Mouse (Mus musculus) kidney, adult 2 months (tissue): ENCODE data around the gene Epb41l3. TPM values are rescaled to one million over a fixed set of nuclear protein-coding genes. Genes with fewer than 3 reads are reported as not detected.

Experiments used
- DNase-seq: peaks from one replicate; pipeline ENCODE4 v3.0.0; 2021
- H3K27ac ChIP-seq: fragments of 200-500 bp; 2 replicates; pipeline ENCODE4 v1.5.1; 2012; ENCODE audit warnings: low read depth, low read length, control low read depth, inconsistent platforms; ENCODE audit not compliant: insufficient read depth
- H3K27me3 ChIP-seq: fragments of 200-500 bp; replicated peaks from 2 replicates; pipeline ENCODE4 v1.6.1; 2012; ENCODE audit warnings: mild to moderate bottlenecking, moderate library complexity, low read length, inconsistent platforms; ENCODE audit not compliant: control insufficient read depth, insufficient read depth
- H3K36me3 ChIP-seq: fragments of 200-500 bp; 2 replicates; pipeline ENCODE4 v1.6.1; 2012; ENCODE audit warnings: mild to moderate bottlenecking, moderate library complexity, low read length, inconsistent platforms; ENCODE audit not compliant: control insufficient read depth, insufficient read depth
- H3K4me1 ChIP-seq: fragments of 200-500 bp; 2 replicates; pipeline ENCODE4 v1.6.1; 2011; ENCODE audit warnings: low read length; ENCODE audit not compliant: control insufficient read depth, insufficient read depth
- H3K4me3 ChIP-seq: fragments of 200-500 bp; 2 replicates; pipeline ENCODE4 v1.5.1; 2011; ENCODE audit warnings: mild to moderate bottlenecking, low read depth, low read length, control low read depth; ENCODE audit not compliant: insufficient read depth
- CTCF ChIP-seq: fragments of 200-500 bp; conservative IDR thresholded peaks from 2 replicates; pipeline ENCODE4 v1.5.1; 2011; ENCODE audit warnings: low read depth, mild to moderate bottlenecking, control low read depth, low read length, moderate library complexity, mixed read lengths; ENCODE audit not compliant: insufficient read depth, insufficient read length
- POLR2A ChIP-seq: fragments of 200-500 bp; IDR thresholded peaks from one replicate; pipeline ENCODE4 v1.6.1; 2011; ENCODE audit warnings: low read depth, low read length, control low read depth
- WGBS: fragments of 180-500 bp; shearing (Covaris S2); methylation state at CpG from one replicate; pipeline ENCODE4 v1.1.7; 2018; 5-methylcytosine and 5-hydroxymethylcytosine counted together
- polyA plus RNA-seq: library from polyadenylated mRNA; depleted of rRNA; stranded (reverse); fragments of >200 nt; gene quantifications from 2 replicates; pipeline ENCODE4 v1.2.3, GENCODE M21; 2012

The Epb41l3 gene
- polyA plus RNA-seq, 1 experiment: 35.5 TPM

DNA sequence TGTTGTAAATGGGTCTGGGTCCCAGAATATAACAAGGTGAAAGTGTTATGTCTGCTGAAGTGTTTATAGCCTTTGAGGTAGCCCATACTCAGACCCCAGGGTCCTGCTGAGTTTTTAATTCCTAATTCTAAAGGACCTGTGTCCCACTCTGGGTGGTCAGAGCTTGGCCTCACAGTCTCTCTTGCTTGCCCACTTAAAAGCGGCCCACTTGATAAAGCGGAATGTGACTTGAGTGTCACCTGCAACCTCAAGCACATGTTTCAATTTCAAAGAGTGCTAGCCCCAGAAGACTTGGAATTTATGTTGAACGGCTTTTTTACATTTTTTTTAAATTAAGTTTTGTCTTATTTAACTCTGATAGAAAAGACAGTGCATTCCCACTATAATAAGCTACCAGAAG, 16.1 kb downstream of the Epb41l3 start:
- Histone ChIP-seq H3K4me1 (no peaks in the 10 kb centered on the region; the same call in 1 of the 2 replicates), H3K36me3 (no peaks in the 10 kb centered on the region), H3K27me3 (no peaks in the 10 kb centered on the region), H3K4me3 (no peak overlapping the region), H3K27ac (no peak overlapping the region)
- 92% methylated on average over 3 of the region's 3 CpGs for WGBS
- DNase-seq: no peak
- TF ChIP-seq POLR2A (no peak), CTCF (no peak)

DNA sequence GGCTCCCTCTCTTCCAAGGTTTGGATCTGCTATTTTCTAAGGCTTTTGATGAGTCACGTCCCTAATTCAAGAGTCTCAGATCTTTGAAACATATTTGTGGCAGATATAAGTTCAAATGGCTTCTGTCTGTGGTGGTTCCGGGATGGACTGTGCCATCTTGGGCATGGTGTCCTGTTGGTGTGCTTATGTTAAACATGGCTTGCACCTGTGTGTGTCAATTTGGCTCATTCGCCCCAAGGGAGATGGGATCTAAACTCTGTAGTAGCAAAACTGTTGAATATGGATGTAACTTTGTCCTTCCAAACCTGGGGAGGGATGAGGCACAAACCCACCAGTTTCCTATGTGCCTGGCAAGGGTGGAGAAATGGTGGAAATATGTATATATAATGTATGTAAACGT, 21.6 kb downstream of the Epb41l3 start:
- Histone ChIP-seq H3K4me3 (no peak overlapping the region), H3K4me1 (no peaks in the 10 kb centered on the region), H3K36me3 (no peaks in the 10 kb centered on the region), H3K27ac (no peak overlapping the region), H3K27me3 (no peaks in the 10 kb centered on the region)
- WGBS: 89% methylated on average over 4 of the region's 4 CpGs
- DNase-seq: no peak
- TF ChIP-seq POLR2A (no peak), CTCF (no peak)

DNA sequence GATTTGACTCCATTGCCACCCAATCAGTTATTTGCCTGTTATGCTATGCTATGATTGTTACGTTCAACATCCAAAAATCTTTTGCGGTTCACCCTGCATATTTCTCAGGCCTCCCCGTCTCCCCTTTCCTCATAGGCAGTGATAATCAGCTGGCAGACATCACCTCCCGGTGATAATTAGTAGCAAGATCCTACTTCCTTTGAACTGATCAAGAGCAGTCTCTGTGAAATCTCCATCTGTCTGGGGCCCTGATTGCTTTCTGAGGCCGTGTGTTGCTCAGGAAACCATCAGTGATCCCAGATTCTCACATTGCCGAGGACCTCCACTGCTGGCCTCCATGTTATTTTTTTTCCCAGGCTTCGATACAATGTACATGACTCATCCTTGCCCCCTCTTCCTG, 22.5 kb downstream of the Epb41l3 start:
- H3K36me3 ChIP-seq: no peaks in the 10 kb centered on the region
- H3K4me3 ChIP-seq: no peak overlapping the region
- H3K27ac ChIP-seq: no peak overlapping the region
- H3K4me1 ChIP-seq: no peaks in the 10 kb centered on the region; the same call in 1 of the 2 replicates
- 68% methylated on average over 7 of the region's 7 CpGs for WGBS
- no peak for TF ChIP-seq CTCF
- TF ChIP-seq POLR2A: no peak
- no peak for DNase-seq
- no peaks in the 10 kb centered on the region for H3K27me3 ChIP-seq

DNA sequence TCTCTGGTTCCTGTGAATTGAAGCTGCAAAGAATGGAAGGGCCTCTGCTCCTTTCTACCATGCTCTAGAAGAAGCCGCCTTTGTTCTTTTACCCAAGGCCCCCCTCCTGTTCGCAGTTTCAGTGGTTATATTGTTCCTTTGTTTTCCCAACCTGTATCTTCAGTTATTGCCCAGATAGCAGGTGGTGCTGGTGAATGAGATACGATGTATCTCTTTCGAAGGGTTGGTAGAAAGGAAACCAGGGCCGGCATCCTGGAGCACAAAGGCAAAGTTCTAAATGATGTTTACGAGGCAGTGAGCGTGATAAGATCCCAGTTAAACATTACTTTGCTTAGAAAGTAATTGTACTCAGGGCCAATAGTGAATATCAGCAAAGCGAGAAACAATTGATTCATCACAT, 27.8 kb downstream of the Epb41l3 start:
- H3K27ac ChIP-seq: no peak overlapping the region
- no peak for TF ChIP-seq CTCF
- TF ChIP-seq POLR2A: no peak
- no peaks in the 10 kb centered on the region for H3K36me3 ChIP-seq
- no peaks in the 10 kb centered on the region; the same call in 1 of the 2 replicates for H3K4me1 ChIP-seq
- H3K4me3 ChIP-seq: no peak overlapping the region
- H3K27me3 ChIP-seq: no peaks in the 10 kb centered on the region
- peak; percentile 10 for DNase-seq
- WGBS: 64% methylated on average over 8 of the region's 8 CpGs

DNA sequence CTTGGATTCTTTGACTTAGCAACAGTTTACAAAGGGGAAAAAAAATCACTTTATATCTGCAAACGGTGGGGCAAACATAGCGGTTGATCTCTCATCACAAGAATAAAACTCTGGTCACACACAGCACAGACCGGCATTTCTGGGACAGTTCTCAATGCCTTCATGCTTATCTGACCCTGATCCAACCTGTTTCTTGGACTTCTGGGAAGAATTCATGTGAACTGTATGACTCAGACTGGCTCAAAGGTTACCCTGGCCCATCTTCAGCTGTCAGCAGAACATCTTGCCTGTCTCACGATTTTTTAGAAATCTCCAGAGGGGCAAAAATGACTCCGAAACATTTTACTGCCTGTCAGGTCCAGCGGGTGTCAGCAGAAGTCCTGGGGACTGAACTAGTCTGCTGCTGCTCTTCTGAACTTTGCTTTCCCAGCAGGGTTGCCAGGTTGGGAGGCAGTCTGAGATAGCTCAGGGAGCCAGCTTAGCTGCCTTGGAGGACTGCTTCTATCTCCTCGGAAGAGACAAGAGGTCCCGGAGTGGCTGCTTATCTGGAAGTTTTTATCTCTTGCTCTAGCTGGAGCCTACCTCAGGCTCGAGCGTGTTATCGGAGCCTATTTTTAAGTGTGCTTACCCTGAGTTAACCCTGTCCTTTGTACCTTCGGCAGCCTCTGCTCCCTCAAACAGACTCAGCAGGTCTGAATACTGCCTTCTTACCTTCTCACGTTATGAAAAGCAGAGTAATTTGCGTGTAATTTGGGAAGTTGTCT, 29.7 kb downstream of the Epb41l3 start:
- 46% methylated on average over 14 of the region's 14 CpGs for WGBS
- H3K27ac ChIP-seq: 0 out of 2 replicates have a peak overlapping the region, but pooled peaks have one; percentile 3
- no peak overlapping the region for H3K4me3 ChIP-seq
- DNase-seq: peak; percentile 69
- H3K4me1 ChIP-seq: no peaks in the 10 kb centered on the region; the same call in 1 of the 2 replicates
- no peaks in the 10 kb centered on the region for H3K36me3 ChIP-seq
- TF ChIP-seq POLR2A (no peak), CTCF (no peak)
- H3K27me3 ChIP-seq: no peaks in the 10 kb centered on the region

DNA sequence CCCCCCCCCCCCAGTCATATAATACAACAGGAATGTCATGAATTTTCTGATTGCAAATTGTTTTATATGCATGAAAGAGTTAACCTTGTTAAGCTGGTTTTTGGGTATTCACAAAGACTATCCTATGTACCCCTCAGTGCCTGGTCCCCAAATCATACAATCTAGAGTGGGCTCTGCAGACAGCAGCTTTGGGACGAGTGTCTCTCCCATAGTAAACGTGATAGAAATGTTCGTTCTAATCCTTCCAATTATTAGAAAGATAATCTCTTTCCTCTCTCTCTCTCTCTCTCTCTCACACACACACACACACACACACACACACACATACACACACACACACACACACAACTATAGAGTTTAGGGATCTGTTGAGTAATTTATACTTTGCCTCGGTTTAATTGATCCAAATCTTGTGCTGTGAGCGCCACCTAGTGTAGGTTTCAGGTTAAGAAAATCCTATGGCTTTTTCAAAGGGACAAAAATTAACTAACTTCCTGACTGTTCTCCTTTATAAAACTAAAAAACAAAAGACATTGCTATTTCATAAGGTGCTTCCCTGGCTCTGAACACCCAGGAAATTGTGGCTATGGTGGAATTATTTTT, 30.4 kb downstream of the Epb41l3 start:
- DNase-seq: peak; percentile 66
- 30% methylated on average over 5 of the region's 5 CpGs for WGBS
- TF ChIP-seq CTCF (0 out of 2 replicates have a peak, but pooled peaks have one; percentile 13), POLR2A (no peak)
- Histone ChIP-seq H3K27ac (no peak overlapping the region), H3K27me3 (no peaks in the 10 kb centered on the region), H3K4me1 (no peaks in the 10 kb centered on the region; the same call in 1 of the 2 replicates), H3K36me3 (no peaks in the 10 kb centered on the region), H3K4me3 (no peak overlapping the region)

DNA sequence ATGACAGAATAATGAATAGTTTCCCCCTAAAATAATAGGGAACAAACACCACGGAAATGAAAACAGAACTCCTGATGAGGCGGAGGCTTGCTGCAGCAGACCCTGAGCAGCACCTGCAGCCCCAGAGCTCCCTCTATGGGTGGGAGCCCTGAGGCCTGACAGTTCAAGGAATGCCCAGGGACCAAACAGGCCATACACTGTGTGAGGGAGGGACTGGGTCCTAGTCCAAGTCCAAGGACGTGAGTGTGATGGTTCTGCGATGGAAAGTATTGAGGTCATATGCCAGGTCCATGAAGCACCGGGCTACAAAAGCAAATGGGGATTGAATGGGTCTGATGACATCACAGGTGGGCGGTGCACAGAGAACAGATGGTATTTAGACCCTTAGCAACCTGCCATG, 33.7 kb downstream of the Epb41l3 start:
- Histone ChIP-seq H3K4me3 (no peak overlapping the region), H3K27ac (no peak overlapping the region)

More for the DNA sequence above, 33.7 kb downstream of the Epb41l3 start:
- no peak for DNase-seq
- no peaks in the 10 kb centered on the region for H3K27me3 ChIP-seq
- WGBS: 54% methylated on average over 6 of the region's 6 CpGs
- TF ChIP-seq POLR2A (no peak), CTCF (peak; percentile 47)
- H3K36me3 ChIP-seq: no peaks in the 10 kb centered on the region
- H3K4me1 ChIP-seq: no peaks in the 10 kb centered on the region
